Mouse (Mus musculus) MEL (cell line): ENCODE data around the gene Uba5. TPM values are rescaled to one million over a fixed set of nuclear protein-coding genes. Genes with fewer than 3 reads are reported as not detected.

Source experiments
- DNase-seq: peaks from one replicate; pipeline ENCODE4 v3.0.0; 2011; ENCODE audit warnings: low read depth, low spot score
- H3K27ac ChIP-seq: 2 replicates; pipeline ENCODE4 v1.5.1; 2012; ENCODE audit warnings: low read depth, mild to moderate bottlenecking, control low read depth, low read length, moderate library complexity; ENCODE audit not compliant: control insufficient read depth
- H3K27me3 ChIP-seq, 2 experiments: fragments of 150-350 bp in 1 of 2; sonication (generic) in 1 of 2; 2 replicates each; pipeline ENCODE4 v1.6.1; 2012; ENCODE audit warnings: low read length in 2 of 2, mild to moderate bottlenecking in 2 of 2, improper control_type of control experiment in 1 of 2, moderate library complexity in 1 of 2; ENCODE audit not compliant: insufficient read depth in 2 of 2, control insufficient read depth in 1 of 2
- H3K36me3 ChIP-seq, 2 experiments: 2 replicates each; pipeline ENCODE4 v1.6.1; 2012 to 2014; ENCODE audit warnings: low read length in 2 of 2, improper control_type of control experiment in 1 of 2, inconsistent platforms in 1 of 2, mild to moderate bottlenecking in 1 of 2; ENCODE audit not compliant: insufficient read depth in 2 of 2, control insufficient read depth in 1 of 2
- H3K4me1 ChIP-seq, 2 experiments: fragments of 150-350 bp in 1 of 2; sonication (generic) in 1 of 2; 2 replicates each; pipeline ENCODE4 v1.6.1; 2012; ENCODE audit warnings: low read length in 2 of 2, improper control_type of control experiment in 1 of 2, mild to moderate bottlenecking in 1 of 2; ENCODE audit not compliant: insufficient read depth in 2 of 2, control insufficient read depth in 1 of 2
- H3K4me3 ChIP-seq, 2 experiments: fragments of 150-350 bp in 1 of 2; sonication (generic) in 1 of 2; 2 replicates each; pipeline ENCODE4 v1.5.1; 2012; ENCODE audit warnings: low read depth in 2 of 2, low read length in 2 of 2, mild to moderate bottlenecking in 2 of 2, moderate library complexity in 2 of 2, control low read depth in 1 of 2, improper control_type of control experiment in 1 of 2; ENCODE audit not compliant: control insufficient read depth in 1 of 2, insufficient read depth in 1 of 2
- H3K79me2 ChIP-seq: 2 replicates; pipeline ENCODE4 v1.6.1; 2012; ENCODE audit warnings: mild to moderate bottlenecking, low read length, moderate library complexity; ENCODE audit not compliant: control insufficient read depth, poor library complexity, insufficient read depth
- H3K9ac ChIP-seq: 2 replicates; pipeline ENCODE4 v1.6.1; 2012; ENCODE audit warnings: low read depth, mild to moderate bottlenecking, control low read depth, low read length, moderate library complexity; ENCODE audit not compliant: control insufficient read depth, poor library complexity, severe bottlenecking
- H3K9me3 ChIP-seq: fragments of 150-350 bp; sonication (generic); replicated peaks from 2 replicates; pipeline ENCODE4 v1.6.1; 2012; ENCODE audit warnings: mild to moderate bottlenecking, low read length, improper control_type of control experiment, moderate library complexity; ENCODE audit not compliant: insufficient read depth
- BHLHE40 ChIP-seq: IDR thresholded peaks from 2 replicates; pipeline ENCODE4 v1.6.1; 2012; ENCODE audit warnings: low read depth, mild to moderate bottlenecking, inconsistent platforms, low read length, improper control_type of control experiment, borderline replicate concordance
- CHD1 ChIP-seq: IDR thresholded peaks from 2 replicates; pipeline ENCODE4 v1.6.1; 2012; ENCODE audit warnings: low read depth, mild to moderate bottlenecking, inconsistent platforms, low read length, improper control_type of control experiment
- CHD2 ChIP-seq: IDR thresholded peaks from 2 replicates; pipeline ENCODE4 v1.6.1; 2011; ENCODE audit warnings: low read length, improper control_type of control experiment
- E2F4 ChIP-seq: IDR thresholded peaks from 2 replicates; pipeline ENCODE4 v1.6.1; 2011; ENCODE audit warnings: low read depth, low read length, improper control_type of control experiment, borderline replicate concordance
- ELF1 ChIP-seq: IDR thresholded peaks from 2 replicates; pipeline ENCODE4 v1.6.1; 2014; ENCODE audit warnings: low read depth, mild to moderate bottlenecking, inconsistent platforms, low read length, improper control_type of control experiment, moderate library complexity
- EP300 ChIP-seq, 2 experiments: IDR thresholded peaks; 2 replicates each; pipeline ENCODE4 v1.6.1; 2011; ENCODE audit warnings: improper control_type of control experiment in 2 of 2, low read length in 2 of 2, low read depth in 1 of 2, mild to moderate bottlenecking in 1 of 2
- ETS1 ChIP-seq: IDR thresholded peaks from 2 replicates; pipeline ENCODE4 v1.6.1; 2012; ENCODE audit warnings: low read depth, mild to moderate bottlenecking, inconsistent platforms, low read length, improper control_type of control experiment, moderate library complexity
- GATA1 ChIP-seq: IDR thresholded peaks from 2 replicates; pipeline ENCODE4 v1.6.1; 2011; ENCODE audit warnings: low read depth, low read length, improper control_type of control experiment
- HCFC1 ChIP-seq: IDR thresholded peaks from 2 replicates; pipeline ENCODE4 v1.6.1; 2012; ENCODE audit warnings: low read depth, mild to moderate bottlenecking, inconsistent platforms, low read length, improper control_type of control experiment, moderate library complexity
- KAT2A ChIP-seq: conservative IDR thresholded peaks from 2 replicates; pipeline ENCODE4 v1.6.1; 2012; ENCODE audit warnings: low read depth, low read length, improper control_type of control experiment, inconsistent platforms
- MAFK ChIP-seq: IDR thresholded peaks from 2 replicates; pipeline ENCODE4 v1.6.1; 2011; ENCODE audit warnings: low read depth, mild to moderate bottlenecking, low read length, improper control_type of control experiment, borderline replicate concordance
- MAX ChIP-seq: IDR thresholded peaks from 2 replicates; pipeline ENCODE4 v1.6.1; 2011; ENCODE audit warnings: low read length, improper control_type of control experiment
- MAZ ChIP-seq: IDR thresholded peaks from 2 replicates; pipeline ENCODE4 v1.6.1; 2012; ENCODE audit warnings: low read depth, mild to moderate bottlenecking, inconsistent platforms, low read length, improper control_type of control experiment
- MEF2A ChIP-seq: IDR thresholded peaks from 2 replicates; pipeline ENCODE4 v1.6.1; 2014; ENCODE audit warnings: low read depth, mild to moderate bottlenecking, inconsistent platforms, low read length, improper control_type of control experiment; ENCODE audit not compliant: poor library complexity, insufficient replicate concordance, severe bottlenecking; ENCODE audit errors: extremely low read depth
- MXI1 ChIP-seq: IDR thresholded peaks from 2 replicates; pipeline ENCODE4 v1.6.1; 2011; ENCODE audit warnings: mild to moderate bottlenecking, low read depth, low read length, improper control_type of control experiment
- MYC ChIP-seq: IDR thresholded peaks from 2 replicates; pipeline ENCODE4 v1.6.1; 2011; ENCODE audit warnings: low read depth, mild to moderate bottlenecking, low read length, improper control_type of control experiment, moderate library complexity
- NELFE ChIP-seq: IDR thresholded peaks from 2 replicates; pipeline ENCODE4 v1.6.1; 2011; ENCODE audit warnings: low read depth, low read length, improper control_type of control experiment
- NRF1 ChIP-seq: IDR thresholded peaks from 2 replicates; pipeline ENCODE4 v1.6.1; 2014; ENCODE audit warnings: low read depth, mild to moderate bottlenecking, inconsistent platforms, low read length, improper control_type of control experiment, moderate library complexity; ENCODE audit not compliant: poor library complexity, insufficient read depth, severe bottlenecking
- POLR2A ChIP-seq, 2 experiments: IDR thresholded peaks; 2 replicates each; pipeline ENCODE4 v1.6.1; 2011 to 2012; ENCODE audit warnings: low read length in 2 of 2, mild to moderate bottlenecking in 2 of 2, control low read depth in 1 of 2, improper control_type of control experiment in 1 of 2, low read depth in 1 of 2, moderate library complexity in 1 of 2; ENCODE audit not compliant: control insufficient read depth in 1 of 2, insufficient read depth in 1 of 2, poor library complexity in 1 of 2
- POLR2AphosphoS2 ChIP-seq: IDR thresholded peaks from 2 replicates; pipeline ENCODE4 v1.6.1; 2011; ENCODE audit warnings: low read length, improper control_type of control experiment
- RCOR1 ChIP-seq: IDR thresholded peaks from 2 replicates; pipeline ENCODE4 v1.6.1; 2012; ENCODE audit warnings: low read depth, mild to moderate bottlenecking, inconsistent platforms, low read length, improper control_type of control experiment
- SIN3A ChIP-seq: IDR thresholded peaks from 2 replicates; pipeline ENCODE4 v1.6.1; 2012; ENCODE audit warnings: low read length, improper control_type of control experiment, inconsistent platforms
- SMC3 ChIP-seq: IDR thresholded peaks from 2 replicates; pipeline ENCODE4 v1.6.1; 2011; ENCODE audit warnings: low read depth, low read length, improper control_type of control experiment
- TCF12 ChIP-seq: IDR thresholded peaks from 2 replicates; pipeline ENCODE4 v1.6.1; 2014; ENCODE audit warnings: low read depth, mild to moderate bottlenecking, inconsistent platforms, low read length, improper control_type of control experiment, moderate library complexity
- USF1 ChIP-seq: IDR thresholded peaks from 2 replicates; pipeline ENCODE4 v1.6.1; 2014; ENCODE audit warnings: low read depth, mild to moderate bottlenecking, inconsistent platforms, low read length, improper control_type of control experiment, moderate library complexity
- USF2 ChIP-seq, 2 experiments: IDR thresholded peaks; 2 replicates each; pipeline ENCODE4 v1.6.1; 2011 to 2012; ENCODE audit warnings: improper control_type of control experiment in 2 of 2, low read length in 2 of 2, borderline replicate concordance in 1 of 2, inconsistent platforms in 1 of 2, low read depth in 1 of 2, mild to moderate bottlenecking in 1 of 2; ENCODE audit not compliant: insufficient read depth in 1 of 2
- ZKSCAN1 ChIP-seq: IDR thresholded peaks from 2 replicates; pipeline ENCODE4 v1.6.1; 2012; ENCODE audit warnings: low read depth, mild to moderate bottlenecking, inconsistent platforms, low read length, improper control_type of control experiment, moderate library complexity
- ZMIZ1 ChIP-seq: IDR thresholded peaks from 2 replicates; pipeline ENCODE4 v1.6.1; 2012; ENCODE audit warnings: low read depth, mild to moderate bottlenecking, inconsistent platforms, low read length, improper control_type of control experiment, moderate library complexity
- ZNF384 ChIP-seq: IDR thresholded peaks from 2 replicates; pipeline ENCODE4 v1.6.1; 2012; ENCODE audit warnings: low read depth, mild to moderate bottlenecking, inconsistent platforms, low read length, improper control_type of control experiment
- polyA plus RNA-seq, 2 experiments: library from polyadenylated mRNA; stranded (reverse) in 1 of 2; unstranded in 1 of 2; fragments of >175 nt in 1 of 2; fragments of >200 nt in 1 of 2; gene quantifications; 2 replicates each; pipeline versions ENCODE4 v1.2.1 to v1.2.4; 2012; ENCODE audit warnings: low replicate concordance in 2 of 2, low read depth in 1 of 2; ENCODE audit not compliant: insufficient read length in 2 of 2, insufficient read depth in 1 of 2, missing spikeins in 1 of 2
- total RNA-seq: library from RNA; depleted of rRNA; stranded (reverse); fragments of 300-350 nt; gene quantifications from 2 replicates; pipeline ENCODE4 v1.2.3, GENCODE M21; 2012

The Uba5 gene
- total and polyA plus RNA-seq, 3 experiments = 30.8 to 35.5 TPM; not detected in 1

DNA sequence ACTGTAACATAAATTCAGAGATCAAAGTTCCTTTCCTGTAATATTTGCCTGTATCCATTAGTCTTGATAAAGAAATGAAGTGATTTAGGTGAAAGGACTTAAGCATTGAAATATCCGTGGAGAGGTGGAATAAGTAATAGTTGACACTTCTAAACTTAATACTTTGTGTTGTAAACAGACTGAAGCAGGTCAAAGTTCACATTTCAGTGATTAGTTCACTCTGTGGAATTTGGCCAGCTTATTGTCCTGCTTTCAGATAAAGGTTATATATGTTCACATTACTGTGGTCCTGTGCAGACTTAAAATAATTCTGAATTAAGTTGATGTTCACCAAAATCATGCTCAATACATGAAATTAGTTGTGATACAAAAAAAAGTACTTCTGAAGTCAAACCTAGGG is 1.6 kb upstream of the Uba5 start:
- DNase-seq = no peak
- Histone ChIP-seq H3K27ac (no peak overlapping the region), H3K79me2 (peaks cover 17% of the 10 kb centered on the region), H3K9ac (no peak overlapping the region), H3K4me3 (0 out of 4 replicates have a peak overlapping the region, but pooled peaks of 1 of the 2 experiments have one; percentile 87), H3K27me3 (no peaks in the 10 kb centered on the region), H3K36me3 (peaks cover 0 to 10% of the 10 kb centered on the region in 2 experiments; a peak in 1 of 4 replicates), H3K4me1 (peaks cover 0 to 6% of the 10 kb centered on the region in 2 experiments; a peak in 2 of 4 replicates)
- no peak for TF ChIP-seq MAX
- no peak for TF ChIP-seq KAT2A
- TF ChIP-seq, all 39 proteins: peak for 0
- no peaks in the 10 kb centered on the region for H3K9me3 ChIP-seq

DNA sequence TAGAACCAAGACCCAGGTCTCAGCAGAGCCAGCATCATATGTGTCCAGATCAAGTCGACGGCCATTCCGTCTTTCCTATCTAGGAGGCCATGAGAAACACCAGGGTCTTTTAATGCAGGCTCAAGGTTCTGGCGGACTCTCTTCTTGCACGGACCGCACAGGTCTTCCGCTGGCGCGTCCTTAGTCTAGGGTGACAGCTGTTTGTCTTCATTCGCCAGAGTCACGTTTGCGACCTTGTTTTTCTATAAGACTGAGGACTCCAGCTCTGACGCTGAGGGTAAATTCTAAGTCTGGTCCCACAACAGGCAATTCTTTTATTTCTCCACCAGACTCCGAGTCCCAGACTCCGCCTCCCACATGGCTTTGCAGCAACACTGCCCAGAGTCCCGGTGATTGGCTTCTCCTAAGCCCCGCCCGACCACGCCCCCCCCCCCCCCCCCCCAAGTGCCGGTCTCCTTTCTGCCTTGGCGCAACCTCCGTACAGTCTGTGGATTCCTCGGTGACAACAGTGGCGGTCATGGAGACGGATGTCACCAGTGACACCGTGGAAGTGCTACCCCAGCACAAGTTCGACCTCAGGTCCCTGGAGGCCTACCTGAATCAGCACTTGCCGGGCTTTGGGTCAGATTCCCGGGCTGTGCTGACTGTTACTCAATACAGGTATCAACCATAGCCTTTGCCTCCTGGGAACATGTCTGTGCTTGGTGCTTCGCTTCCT is 469 bp upstream of the Uba5 start, which contains the start of gene Acad11:
Acad11 (plus strand) TSS at position 134 of the 718 bp plus-strand sequence.
- peak; percentile 94 for DNase-seq
- Histone ChIP-seq H3K9me3 (no peaks in the 10 kb centered on the region), H3K4me3 (peak within 1 kb of the TSS; percentile 87 to 90), H3K79me2 (peaks cover 17% of the 10 kb centered on the region), H3K27me3 (no peaks in the 10 kb centered on the region), H3K27ac (peak within 1 kb of the TSS; percentile 78), H3K9ac (peak within 1 kb of the TSS; percentile 88), H3K36me3 (peaks cover 0 to 10% of the 10 kb centered on the region in 2 experiments; a peak in 1 of 4 replicates), H3K4me1 (peaks cover 0 to 6% of the 10 kb centered on the region in 2 experiments; a peak in 2 of 4 replicates)
- TF ChIP-seq NRF1 (peak; percentile 37; the same call in 1 of the 2 replicates), MAFK (no peak), POLR2A (IDR thresholded peaks at IDR 0.05; ENCODE audit: control insufficient read depth in 1 of 2, insufficient read depth in 1 of 2, low read depth in 1 of 2, low read length in 2 of 2, poor library complexity in 1 of 2) (peak; percentile 53 to 69), TCF12 (peak; percentile 2; the same call in 1 of the 2 replicates), ZKSCAN1 (no peak), SMC3 (no peak), ETS1 (no peak), CHD2 (no peak), BHLHE40 (no peak), USF1 (no peak), CHD1 (no peak), ZMIZ1 (peak; percentile 66; the same call in 1 of the 2 replicates), MXI1 (no peak; the same call in none of the 2 replicates), MAZ (no peak), ELF1 (no peak), MEF2A (no peak), SIN3A (peak; percentile 61), MYC (peak; percentile 87), HCFC1 (peak; percentile 89), USF2 (IDR thresholded peaks at IDR 0.05; ENCODE audit: borderline replicate concordance in 1 of 2, insufficient read depth in 1 of 2, low read depth in 1 of 2, low read length in 2 of 2) (no peak), EP300 (IDR thresholded peaks at IDR 0.05; ENCODE audit: low read depth in 1 of 2, low read length in 2 of 2) (no peak), MAX (peak; percentile 60), POLR2AphosphoS2 (no peak), KAT2A (no peak; the same call in 1 of the 2 replicates), E2F4 (no peak), ZNF384 (peak; percentile 95), NELFE (peak; percentile 74), GATA1 (no peak), RCOR1 (no peak)
